Mouse (Mus musculus) WW6 (cell line): ENCODE data around the gene Nqo2.
A peak's percentile ranks its signal among the peaks of the same experiment; 100 is the strongest.
"Not testable (repeated sequence)": the region's sequence is repeated elsewhere in the genome, so short reads cannot be mapped to it uniquely, and the experiment has no call there.

Source experiments
- DNase-seq: peaks from one replicate; pipeline ENCODE4 v3.0.0-alpha.2; 2013; ENCODE audit warnings: low read depth, low spot score

Nqo2 gene

DNA sequence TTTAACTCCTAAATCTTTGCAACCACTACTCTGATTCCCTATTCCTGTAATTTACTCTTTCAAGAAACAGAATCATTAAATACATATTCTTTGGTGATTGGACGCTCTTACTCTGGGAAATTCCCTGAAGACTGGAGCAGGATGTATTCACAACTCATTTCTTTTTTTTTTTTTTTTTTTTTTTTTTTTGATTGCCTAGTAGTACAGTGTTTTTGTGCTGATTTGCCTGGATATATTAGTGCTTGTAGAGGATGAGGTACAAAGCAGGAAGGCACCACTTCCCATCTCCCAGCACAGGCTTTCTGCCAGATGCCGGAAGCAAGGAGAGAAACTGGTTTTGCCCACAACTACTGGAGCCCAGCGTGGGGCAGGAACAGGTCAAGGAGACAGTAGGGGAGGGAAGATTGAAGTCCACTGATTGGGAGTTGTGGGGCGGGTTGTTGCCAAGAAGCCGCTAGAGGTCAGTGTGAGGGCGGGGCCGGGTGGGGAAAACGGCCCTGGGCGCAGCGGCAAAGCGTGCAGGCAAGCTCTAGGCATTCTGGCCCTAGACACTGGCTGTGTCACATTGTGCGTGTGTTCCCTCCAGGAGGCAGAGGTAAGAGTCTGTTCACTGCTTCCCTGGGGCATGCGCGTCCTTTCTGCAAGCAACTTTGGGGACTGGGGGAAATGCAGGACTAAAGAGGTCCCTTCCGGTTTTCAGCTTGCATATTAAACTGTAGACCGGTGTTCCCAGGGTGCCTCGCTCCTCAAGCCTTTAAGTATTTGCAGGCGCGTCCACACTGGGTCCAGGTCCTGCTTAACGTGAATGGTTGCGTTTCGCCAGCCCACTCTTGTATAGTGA, at the start of gene Nqo2:
TSS of gene Nqo2 (plus strand) at position 482 of the 841 bp plus-strand sequence.
- DNase-seq, result peak; percentile 62

DNA sequence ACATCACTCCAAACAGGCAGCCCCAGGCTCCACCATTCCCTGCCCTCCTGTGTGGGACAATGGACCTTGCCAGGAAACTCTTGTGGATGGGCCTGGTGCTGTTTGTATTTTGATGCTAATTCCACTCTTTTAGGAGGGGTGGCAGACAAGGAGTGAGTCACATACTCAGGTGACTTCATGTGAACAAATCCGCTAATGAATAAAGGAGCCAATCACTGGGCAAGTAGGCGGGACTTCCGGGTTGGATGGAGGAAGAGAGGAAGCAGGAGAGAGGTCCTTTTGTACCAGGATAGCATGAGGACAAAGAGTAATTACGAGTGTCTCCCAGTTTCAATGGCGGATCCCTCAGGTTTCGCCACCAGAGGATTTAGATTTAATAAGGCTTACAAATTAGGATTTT, 43.4 kb upstream of the Nqo2 start:
- DNase-seq, result peak; percentile 40

DNA sequence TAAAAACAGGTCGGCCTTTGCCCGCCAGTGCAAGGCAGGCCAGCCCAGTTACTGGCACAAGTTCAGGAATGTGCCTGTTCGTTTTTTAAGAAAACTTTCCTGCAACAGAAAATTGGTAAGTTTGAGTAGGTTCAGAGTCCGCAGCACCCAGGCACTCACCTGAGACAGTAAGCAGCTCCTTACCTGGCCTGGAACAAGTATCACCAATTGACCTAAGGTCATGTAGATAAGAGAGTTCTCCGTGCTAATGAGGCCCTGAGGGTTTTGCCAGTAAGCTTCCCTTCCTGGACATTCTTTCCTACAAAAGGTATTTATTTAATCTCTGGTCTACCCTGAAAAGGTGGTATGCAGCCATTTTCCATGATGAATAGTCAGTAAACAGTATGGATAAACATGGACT, 42.8 kb upstream of the Nqo2 start:
- DNase-seq, result no peak

DNA sequence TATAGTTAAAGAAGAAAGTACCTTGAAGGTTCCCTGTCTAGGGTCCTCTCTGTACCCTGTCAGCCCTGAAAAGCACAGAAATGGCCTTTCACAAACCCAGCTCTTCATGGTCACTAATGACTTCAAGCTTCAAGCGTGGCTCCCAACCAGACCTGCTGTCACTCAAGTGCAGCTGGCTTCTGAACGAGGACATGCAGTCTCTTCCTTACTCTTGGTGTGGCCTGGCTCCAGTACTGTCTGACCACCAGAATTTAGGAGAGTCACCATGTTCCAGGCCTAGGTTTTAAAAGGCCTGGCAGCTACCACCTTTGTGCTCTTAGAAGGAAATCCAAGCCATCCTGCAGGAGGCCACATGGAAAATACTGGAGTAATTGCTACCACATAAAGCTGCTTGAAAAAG, 34.2 kb upstream of the Nqo2 start:
- no peak for DNase-seq

DNA sequence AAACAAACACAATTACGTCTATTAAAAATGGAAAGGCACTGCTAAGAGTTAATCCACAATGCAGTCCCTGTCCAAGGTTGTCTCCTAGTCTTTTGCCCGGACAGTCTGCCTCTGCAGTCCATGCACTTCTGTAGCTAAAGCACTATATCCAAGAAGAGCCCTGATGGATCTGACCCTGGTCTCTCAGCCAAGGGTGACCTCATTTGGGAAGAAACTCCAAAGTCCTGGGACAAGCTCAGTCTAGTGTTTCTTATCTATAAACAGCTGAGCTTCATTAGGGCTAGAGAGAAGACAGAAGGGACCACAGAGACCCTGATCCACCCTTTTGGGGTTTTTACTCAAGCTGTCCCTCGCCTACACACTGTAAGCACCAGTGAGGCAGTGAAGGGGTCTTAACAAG, 33.6 kb upstream of the Nqo2 start:
- DNase-seq, result no peak

DNA sequence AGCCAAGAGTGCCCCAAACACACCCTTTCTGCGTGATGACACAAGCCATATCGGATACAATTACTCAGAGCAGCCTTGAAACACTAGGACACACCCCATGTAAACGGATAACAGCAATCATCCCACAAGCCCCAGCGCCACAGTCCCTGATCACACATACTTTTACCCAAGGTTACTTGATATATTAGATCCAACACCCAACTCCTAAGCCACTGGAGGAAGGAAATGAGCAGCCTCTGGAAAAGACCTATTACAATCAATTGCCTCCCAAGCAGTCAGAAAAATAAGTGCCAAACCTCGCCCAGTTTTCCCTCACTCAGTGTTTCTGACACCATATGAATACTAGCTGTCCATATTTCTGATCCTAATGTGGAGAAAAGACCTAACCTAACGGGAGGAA, 29.7 kb upstream of the Nqo2 start:
- DNase-seq, result no peak

DNA sequence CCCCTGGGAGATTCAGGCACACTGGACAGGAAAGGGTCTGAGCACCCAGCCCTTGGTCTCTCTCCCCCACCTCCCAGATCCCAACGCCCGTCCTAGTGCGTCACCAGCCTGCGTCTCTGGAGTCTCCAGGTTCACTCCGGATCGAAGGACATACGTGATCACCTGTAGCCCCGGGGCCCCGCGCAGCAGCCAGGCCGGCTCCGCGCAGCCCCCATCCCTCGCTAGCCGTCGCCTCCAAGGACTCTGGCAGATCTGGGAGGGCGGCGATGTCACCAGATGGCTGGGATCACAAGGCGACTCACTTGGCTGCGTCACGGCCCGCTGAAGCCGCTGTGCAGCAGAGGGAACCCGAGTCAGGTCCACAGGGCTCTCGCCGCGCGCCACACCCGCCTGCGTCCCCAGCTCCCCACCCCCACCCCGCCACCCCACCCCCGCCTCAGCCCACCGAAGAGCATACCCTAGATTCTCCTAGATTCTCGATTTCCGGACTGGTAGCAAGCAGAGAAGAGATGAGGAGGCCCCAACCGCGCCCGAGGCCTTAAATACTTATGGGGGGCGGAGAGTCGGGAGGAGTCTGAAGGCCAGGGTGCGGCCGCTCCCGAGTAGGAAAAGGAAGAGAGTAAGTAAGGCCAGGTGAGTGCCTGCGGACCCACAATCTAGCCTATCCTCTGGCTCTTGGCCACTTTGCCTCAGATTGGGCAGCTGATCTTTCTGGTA, 28.9 kb upstream of the Nqo2 start:
- DNase-seq, result peak; percentile 42

DNA sequence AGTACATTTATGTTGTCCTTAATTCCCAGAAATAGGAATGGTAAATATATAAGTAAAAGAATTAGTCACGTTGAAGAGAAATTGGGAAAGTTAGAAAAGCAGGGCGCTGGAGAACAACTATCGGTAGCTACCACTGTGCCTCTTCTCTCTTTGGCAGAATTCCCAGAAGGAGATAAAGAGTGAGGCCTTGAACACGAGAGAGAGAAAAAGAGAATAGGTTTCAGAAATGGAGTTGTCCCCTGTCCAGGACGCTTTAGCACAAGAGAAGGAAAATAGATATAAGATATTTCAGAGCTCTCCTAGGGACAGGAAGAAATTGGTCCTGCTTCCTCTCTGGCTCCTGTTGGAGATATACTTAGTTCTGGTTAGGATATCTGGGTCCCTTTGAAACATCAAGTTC, 27.3 kb upstream of the Nqo2 start:
- no peak for DNase-seq

DNA sequence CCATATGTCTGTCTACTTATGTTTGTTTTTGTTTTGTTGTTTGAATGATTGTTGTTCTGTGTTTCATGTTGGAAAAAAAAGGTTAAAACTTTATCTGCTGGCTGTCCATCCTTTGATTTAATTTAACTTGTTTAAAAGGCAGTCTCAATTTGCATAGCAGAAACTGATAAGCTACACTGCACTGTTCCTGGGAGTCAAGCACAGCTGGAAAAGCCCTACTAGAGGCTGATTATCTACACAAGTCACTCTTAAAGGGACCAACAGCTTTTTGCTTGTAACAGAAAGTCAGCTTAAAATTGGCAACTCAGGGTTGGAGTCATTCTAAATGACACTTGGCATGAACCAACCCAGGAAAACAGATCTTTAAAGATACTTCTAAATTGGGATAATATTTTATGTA, 26.9 kb upstream of the Nqo2 start:
- not testable (repeated sequence) for DNase-seq

DNA sequence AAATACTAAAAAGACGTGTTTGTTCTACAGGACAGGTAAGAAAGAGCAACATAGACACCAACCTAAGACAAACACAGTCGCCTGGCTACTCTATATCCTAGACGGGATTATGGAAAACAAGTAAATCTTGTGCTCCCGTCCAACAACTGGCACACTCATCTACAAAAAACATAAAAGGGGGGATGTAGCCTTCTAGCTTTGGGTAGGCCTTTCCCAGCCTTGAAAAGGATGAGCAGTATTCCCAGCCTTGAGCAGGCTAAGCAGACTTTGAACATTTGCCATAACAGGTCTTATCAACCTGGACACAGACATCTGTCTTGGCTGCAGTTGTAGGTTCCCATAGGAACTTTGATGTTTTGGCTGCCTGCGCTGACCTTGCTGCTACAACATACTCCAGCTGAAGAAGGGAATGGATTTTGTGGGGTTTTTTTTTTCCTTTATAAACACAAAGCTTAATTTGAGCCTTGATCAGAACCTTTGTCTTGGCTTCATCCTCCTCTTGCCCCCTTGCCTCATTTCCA, 23.1 kb upstream of the Nqo2 start:
- DNase-seq, result no peak

DNA sequence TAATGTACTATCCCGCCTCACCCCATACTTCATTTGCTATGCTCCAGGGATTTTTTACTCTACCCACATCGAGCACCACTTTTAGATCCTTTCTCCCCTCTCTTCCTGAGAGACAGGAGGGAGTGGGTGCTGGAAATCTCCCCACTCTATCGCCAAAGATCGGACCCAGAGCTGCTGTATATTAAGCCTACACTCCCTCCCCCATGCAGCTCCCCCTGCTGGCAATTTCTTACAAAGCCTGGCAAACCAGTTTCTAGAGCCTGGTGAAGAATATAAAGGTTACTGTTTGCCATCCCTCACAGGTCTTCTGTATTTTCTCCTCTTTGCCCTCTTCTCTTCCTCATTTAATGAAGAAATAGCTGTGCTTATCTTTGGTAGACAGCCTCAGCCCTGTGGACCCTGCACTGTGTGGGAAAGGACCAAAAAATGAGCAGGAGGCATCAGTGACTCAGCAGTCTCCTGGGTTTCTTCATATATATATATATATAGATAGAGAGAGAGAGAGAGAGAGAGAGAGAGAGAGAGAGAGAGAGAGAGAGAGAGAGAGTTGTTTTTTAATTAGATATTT, 22.2 kb upstream of the Nqo2 start:
- no peak for DNase-seq

DNA sequence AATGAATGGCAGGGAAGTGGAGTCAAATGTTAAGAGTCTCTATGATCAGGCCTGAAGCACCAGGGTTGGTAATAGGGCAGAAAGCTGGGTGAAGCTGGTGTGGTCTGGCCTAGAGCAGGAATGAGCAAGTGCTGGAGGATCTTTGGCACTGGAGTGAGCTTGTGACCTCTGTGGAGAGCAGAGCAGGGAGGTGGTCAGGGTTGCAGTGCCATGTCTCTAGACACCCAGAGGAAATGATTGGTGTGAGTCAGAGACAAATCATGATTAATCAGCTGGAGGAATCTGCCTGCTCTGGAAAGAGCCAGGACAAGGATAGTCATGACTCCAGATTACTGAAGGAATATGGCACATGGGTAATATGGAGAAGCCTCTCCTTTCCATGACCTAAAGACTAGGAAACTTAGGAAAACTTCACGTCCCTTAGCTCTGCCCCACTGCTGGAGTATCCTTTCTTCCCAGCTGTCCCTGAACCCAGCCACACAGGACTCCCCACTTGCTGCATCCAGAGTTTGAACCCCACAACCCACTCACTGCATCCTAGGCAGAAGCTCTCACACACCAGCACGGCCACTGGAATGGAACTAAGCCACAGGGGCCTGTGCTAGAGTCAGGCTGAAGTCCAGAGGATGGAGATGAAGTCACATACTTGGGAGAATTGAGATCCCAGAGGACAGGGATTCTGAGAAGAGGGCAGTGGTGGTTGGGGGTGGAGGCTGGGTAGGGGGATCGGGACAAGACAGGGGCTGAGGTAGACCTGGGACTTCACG, 13.0 kb upstream of the Nqo2 start:
- DNase-seq, result no peak

DNA sequence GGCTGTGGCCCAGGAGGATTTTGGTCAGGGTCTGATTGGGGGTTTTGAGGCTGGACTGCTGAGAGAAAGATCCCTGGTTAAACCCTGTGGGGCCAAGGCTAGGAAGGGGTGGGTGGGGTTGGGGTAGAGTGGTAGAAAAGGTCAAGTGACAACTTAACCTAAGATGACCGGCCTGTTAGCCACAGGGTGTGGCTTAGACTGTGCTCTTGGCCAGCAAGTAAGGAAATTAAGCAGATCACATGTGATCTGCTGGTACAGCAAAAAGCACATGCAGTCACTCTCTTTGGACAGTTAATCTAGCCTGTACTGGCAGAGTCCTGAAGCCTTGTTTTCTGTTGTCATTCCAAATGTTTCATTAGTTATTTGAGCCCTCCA, 12.4 kb upstream of the Nqo2 start:
- DNase-seq, result no peak

DNA sequence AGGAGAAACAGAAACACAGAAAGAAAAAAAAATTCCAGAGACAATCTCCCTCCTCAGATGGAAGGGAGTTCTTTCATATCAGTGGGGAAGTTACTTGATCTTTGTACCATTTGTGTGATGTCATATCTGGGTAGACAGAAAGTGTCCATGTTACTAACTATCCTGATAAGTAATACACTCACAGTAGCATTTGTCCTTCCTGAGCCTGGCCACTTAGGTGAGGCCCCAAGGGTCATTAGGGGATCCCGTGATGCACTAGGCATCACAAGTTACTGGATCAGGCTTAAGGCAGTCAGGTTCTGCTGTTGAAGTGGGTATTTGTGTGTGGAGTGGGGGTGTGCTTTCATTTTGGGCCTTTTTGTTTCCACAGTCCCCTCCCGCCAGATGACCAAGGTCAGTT, 11.5 kb upstream of the Nqo2 start:
- no peak for DNase-seq

DNA sequence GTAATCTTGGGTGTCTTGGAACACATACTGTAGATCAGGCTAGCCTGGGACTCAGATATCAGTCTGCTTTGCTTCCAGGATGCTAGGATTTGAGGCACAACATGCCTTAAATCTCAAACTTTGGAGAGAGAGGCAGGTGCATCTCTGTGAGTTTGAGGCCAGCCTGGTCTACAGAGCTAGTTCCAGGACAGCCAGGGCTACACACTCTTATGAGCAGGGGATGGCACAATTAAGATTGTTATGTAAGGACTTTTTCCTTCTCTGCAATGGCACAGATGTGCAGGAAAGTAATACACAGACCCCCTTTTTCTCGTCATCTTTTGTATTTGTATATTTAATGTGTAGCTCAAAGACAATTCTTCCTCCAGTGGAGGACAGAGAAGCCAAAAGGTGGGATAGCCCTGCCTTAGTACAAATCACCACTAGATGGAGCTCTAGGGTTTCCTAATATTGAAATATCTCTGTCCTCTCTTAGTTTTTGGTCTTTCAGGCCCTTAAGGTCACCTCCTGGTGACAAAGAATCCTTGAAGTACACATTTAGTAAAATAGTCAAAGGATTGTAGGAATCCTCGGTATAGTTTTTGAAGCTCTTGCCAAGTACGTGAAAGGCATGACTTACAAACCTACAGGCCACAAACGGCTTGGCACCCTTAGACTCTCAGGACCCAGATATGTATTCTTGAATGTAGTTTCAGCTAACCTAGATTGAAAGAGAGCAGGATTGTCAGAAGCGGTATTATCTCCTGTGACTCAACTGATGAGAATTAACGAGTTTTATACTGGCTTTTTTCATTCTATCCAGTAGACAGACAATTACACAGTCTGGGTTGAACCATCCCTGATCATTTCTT, 7.7 kb upstream of the Nqo2 start:
- DNase-seq, result no peak

DNA sequence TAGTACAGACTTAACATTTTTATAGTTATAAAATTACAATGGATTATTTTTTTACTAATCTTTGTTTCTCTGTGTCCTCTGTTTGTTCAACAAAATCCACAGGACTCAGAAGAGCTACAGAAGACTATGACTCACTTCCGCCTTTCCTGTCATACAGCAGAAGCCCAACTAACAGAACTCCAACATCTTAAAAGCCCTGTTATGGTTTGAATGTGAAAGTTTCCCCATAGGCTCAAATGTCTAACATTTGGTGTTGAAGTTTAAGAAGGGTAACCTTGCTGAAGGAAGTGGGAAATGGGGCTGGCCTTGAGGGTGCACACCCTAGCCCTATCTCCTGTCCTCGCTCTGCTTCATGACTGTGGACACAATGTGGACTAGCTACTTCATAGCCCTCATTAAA, 4.7 kb upstream of the Nqo2 start:
- no peak for DNase-seq

DNA sequence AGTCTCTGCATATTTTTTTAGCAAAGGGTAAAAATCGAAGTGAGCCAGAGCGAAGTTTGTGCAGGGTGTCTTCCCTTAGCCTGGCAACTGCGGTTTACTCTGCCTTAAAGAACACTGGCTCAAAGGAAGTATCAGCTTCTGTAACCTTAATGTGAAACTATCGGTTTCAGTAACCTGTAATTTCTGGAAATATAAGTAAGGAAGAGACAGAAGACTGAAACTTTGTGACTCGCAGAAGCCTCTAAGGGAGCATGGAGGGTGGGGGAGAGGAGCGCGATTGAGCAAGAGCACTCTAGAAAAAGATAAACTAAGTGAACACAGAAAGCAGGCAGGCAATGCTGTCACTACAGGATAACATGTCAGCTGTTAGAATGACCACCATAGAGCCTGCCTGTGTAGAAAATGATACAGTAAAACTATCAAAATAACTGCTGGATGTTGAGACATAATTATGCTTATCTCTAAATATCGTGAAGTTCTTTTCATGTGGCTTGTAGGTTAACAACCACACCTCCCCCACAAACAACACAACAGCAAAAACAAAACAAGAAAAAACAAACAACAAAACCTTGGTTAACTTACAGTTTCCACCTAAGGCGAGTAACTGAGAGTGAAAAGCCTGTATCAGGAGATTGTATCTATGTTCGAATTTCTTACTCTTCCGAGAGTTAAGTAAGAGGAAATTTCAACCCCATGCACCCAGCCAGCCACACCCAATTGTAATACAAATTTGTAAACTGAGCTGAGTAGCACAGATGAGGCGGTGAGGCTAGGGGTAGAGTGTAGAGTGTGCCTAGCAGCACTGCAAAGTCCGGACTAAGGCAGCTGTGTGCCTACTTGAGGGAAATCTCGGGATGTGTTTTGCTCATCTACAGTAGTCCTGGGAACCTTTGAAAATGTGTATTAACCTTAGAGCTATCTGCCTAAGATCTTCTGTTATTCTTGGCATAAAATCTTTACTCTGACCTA, 853 bp downstream of the Nqo2 start:
- DNase-seq, result no peak

DNA sequence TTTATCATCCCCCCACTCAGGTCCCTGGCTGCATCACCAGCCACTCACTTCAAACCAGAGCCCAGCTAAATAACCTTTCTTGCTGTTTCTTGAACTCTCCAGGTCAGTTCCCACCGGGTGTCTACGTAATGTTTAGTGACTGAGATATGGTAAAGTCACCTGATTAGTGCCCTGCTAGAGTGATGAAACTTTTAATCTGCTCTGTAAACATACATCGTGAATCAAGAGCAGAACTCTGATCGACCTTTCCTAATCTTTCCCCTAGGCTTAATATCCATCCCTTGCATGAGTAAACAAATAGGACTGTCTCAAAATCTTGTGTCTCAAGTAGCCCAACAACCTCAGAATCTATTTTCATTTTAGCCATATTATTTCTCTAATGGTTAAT, 1.5 kb downstream of the Nqo2 start:
- no peak for DNase-seq

DNA sequence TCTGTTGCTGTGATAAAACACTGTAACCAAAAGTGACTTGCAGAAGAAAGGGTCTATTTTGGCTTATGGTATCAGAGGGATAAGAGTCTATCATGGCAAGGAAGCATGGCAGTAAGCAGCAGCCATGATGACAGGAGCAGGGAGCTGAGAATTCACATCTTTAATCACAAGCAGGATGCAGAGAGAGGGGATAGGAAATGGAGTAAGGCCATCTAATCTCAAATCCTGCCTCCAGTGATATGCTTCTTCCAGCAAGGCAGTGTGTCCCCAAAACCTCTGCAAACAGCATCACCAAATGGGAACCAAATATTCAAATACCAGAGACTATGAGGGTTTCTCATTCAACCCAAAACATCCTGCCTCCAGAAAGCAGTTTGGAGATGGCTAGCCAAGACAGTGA, 2.1 kb downstream of the Nqo2 start:
- DNase-seq, result no peak

DNA sequence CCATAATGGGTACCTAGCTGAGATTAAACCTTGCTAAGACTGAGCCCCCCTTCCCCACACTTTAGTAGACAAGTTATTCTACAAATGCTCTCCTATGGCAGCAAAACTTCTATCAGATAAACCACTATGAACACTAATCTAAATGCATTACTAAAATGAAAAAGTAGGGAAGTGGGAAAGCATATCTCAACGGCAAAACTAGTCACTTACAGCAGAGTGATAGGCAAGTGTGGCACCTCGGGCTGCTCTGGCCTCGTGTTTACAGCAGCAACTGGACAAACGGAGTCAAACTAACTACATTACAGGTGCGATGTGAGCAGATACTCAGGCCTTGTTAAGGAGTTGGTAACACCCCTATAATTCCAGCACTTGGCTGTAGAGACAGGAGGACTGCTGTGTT, 25.1 kb downstream of the Nqo2 start:
- DNase-seq, result no peak
